ENCODE assay signal across 9 mouse cellular contexts in the genomic region with DNA sequence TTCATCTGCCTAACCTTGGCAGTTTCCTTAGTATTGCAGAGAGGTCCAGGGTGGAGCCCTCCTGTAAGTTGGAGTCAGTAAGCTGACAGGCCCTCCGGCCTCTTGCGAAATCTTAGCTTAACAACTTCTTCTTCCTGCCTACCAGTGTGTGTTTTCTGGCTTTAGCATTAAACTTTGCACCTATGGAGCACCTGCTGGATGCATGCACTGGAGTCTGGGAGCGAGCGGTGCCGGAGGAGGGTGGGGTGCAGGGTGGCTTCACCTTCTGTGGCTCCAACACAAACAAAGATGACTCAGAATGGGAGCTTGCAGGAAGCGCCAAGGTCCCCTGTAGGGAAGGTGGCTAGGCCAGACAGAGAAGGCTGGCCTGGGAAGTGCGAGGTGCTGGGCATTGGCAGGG. TPM values are rescaled to one million over a fixed set of nuclear protein-coding genes. Genes with fewer than 3 reads are reported as not detected.
A peak's percentile ranks its signal among the peaks of the same experiment; 100 is the strongest.
DNase-seq lines count a peak whose midpoint lies in the region; ATAC-seq and TF ChIP-seq lines count a peak whose summit lies in the region.
"Had no signal": no experiment of that assay in that cellular context is flagged by ENCODE, and none has a peak within 500 bp of the region (broad histone marks: within the 10 kb centered on the region; RNA-seq: fewer than 3 reads in every experiment).

No protein-coding gene starts in this region.

- H3K4me1 ChIP-seq in kidney, embryonic 15.5 days = peaks cover 50% of the 10 kb centered on the region

- TF ChIP-seq CTCF in gastrocnemius, adult 2 months (IDR thresholded peaks at IDR 0.05) = no peak
- TF ChIP-seq CTCF in Patski (IDR thresholded peaks at IDR 0.05) = no peak

- H3K4me3 ChIP-seq in gastrocnemius, adult 2 months = peak overlapping the region; percentile 21; the same call in 1 of the 2 replicates
- no peak overlapping the region for H3K4me3 ChIP-seq in kidney, embryonic 15.5 days (replicated peaks)

- in situ Hi-C loops in Patski (cut with MboI; ENCODE audit: low pct_unique_long_range_greater_than_20kb) = no loop called here

- DNase-seq in gastrocnemius, adult 2 months = peak; percentile 42
- DNase-seq in gastrocnemius, adult 8-10 months (ENCODE audit: low spot score in 2 of 2) = no peak
- DNase-seq in Patski (ENCODE audit: low read depth, low spot score) = no peak
- peak; percentile 45 to 50 for DNase-seq in lung, postnatal 4 days
- no peak for DNase-seq in spleen, postnatal 10 days (ENCODE audit: low spot score in 2 of 2)
- no peak for DNase-seq in left cerebral cortex, adult 11 months (ENCODE audit: low spot score)
- DNase-seq in spleen, postnatal 4 days (ENCODE audit: low spot score in 2 of 2) = no peak
- DNase-seq: gastrocnemius, postnatal 10 days had no signal

- peaks cover 5% of the 10 kb centered on the region; the same call in 1 of the 2 replicates for H3K36me3 ChIP-seq in kidney, embryonic 15.5 days

- H3K27me3 ChIP-seq in Patski = no peaks in the 10 kb centered on the region
- no peaks in the 10 kb centered on the region for H3K27me3 ChIP-seq in kidney, embryonic 15.5 days

- H3K27ac ChIP-seq in gastrocnemius, adult 2 months = peak overlapping the region; percentile 56
- peak overlapping the region; percentile 35; the same call in 1 of the 2 replicates for H3K27ac ChIP-seq in kidney, embryonic 15.5 days

- peak; percentile 67 for ATAC-seq in Patski
- ATAC-seq in kidney, embryonic 15.5 days (replicated peaks; ENCODE audit: low FRiP score) = no peak

- CTCF ChIA-PET in Patski (lab: Charles Lee) = interaction anchor here (0.9 to 1.5 kb wide), 5 partner anchors 10 to 96 kb away, joined by 3 read pairs; no protein-coding TSS in a partner anchor

- intact Hi-C loops in gastrocnemius, adult 2 months (cut with DNase I) = no loop called here

- H3K4me2 ChIP-seq in kidney, embryonic 15.5 days = no peak overlapping the region

- H3K9me3 ChIP-seq in kidney, embryonic 15.5 days (replicated peaks) = no peaks in the 10 kb centered on the region

- H3K9ac ChIP-seq in kidney, embryonic 15.5 days = no peak overlapping the region

- POLR2A ChIA-PET in Patski (lab: Charles Lee) = no interaction called here

- WGBS in kidney, embryonic 15.5 days = 89% methylated on average over 7 of the region's 7 CpGs

RNA-seq across cellular contexts. Expression of a gene that starts 23.6 kb away (rescaled TPM):
- total RNA-seq in gastrocnemius, adult 2 months (2021) = 10 to 100 TPM in 1 of 2 experiments, 1 to 10 TPM in 1; 8.3 to 11.4 TPM
- 1 to 10 TPM; 3.8 to 7.3 (median 6.2) TPM for total RNA-seq in gastrocnemius, adult 8-10 months (2022)
- polyA plus RNA-seq in Patski (2021) = 63.6 TPM
- 20.5 and 21.8 TPM in 2 replicates for polyA plus RNA-seq in kidney, embryonic 15.5 days (2015; fragmentation: Nextera tagmentation; extraction: Ambion mirVana)

Comparison
In these comparisons a context has a peak if more than half of its experiments do, and no peak if none do; other contexts are left out.
1. DNase-seq: peak in gastrocnemius, adult 2 months (single experiment) and lung, postnatal 4 days (2 of 2); none in gastrocnemius, adult 8-10 months (0 of 2), Patski (single experiment), spleen, postnatal 10 days (0 of 2), left cerebral cortex, adult 11 months (single experiment) and spleen, postnatal 4 days (0 of 2).